Mouse (Mus musculus) CD4-positive, CD25-positive, alpha-beta regulatory T cell, adult 4 months (primary cell): Measurements from ENCODE around the gene Haus7. TPM values are rescaled to one million over a fixed set of nuclear protein-coding genes. Genes with fewer than 3 reads are reported as not detected.
"Not testable (repeated sequence)": the region's sequence is repeated elsewhere in the genome, so short reads cannot be mapped to it uniquely, and the experiment has no call there.

ENCODE experiments used
- ATAC-seq: one replicate; pipeline ENCODE4 v1.8.0; 2017
- polyA plus RNA-seq, 2 experiments: library from polyadenylated mRNA; unstranded; fragments of 100-300 nt; shearing (Covaris generic); gene quantifications; one replicate each; pipeline ENCODE4 v1.2.1; 2017

Gene Haus7
- polyA plus RNA-seq, 2 experiments from 2014 or later: 23.5 to 27.7 TPM

DNA sequence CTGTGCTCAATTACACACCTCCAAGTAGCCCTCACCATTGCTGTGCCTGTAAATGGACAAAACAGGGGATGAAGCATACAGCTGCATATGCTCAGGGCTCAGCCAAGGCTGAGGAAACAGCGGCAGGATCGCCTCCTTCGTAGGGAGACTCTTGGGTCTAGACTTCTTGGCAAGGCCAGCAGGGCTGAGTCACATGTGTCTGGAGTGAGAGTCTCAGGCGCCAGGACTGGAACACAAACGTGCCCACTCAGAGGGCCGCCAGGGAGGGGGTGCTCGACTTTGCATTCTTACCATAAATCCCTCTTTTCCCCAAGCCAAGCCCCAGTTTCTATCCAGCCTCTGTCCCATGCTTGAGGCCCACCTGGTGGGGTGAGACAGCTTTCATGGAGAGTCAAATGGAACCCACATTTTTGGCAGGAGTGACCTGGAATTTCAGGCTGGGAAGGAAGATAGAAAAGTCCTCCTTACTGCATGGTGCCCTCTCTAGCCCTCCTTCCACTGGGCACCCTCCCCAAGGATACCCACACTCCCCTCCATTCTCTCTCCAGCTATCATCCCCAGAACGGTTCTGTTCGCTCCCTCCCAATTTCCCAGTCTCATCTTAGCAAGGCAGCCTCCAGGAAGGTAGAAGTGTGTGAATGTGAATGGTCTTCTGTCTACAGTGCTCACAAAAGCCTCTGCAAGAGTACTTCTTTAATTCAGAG lies 6.8 kb upstream of the Haus7 start:
- ATAC-seq: no peak

DNA sequence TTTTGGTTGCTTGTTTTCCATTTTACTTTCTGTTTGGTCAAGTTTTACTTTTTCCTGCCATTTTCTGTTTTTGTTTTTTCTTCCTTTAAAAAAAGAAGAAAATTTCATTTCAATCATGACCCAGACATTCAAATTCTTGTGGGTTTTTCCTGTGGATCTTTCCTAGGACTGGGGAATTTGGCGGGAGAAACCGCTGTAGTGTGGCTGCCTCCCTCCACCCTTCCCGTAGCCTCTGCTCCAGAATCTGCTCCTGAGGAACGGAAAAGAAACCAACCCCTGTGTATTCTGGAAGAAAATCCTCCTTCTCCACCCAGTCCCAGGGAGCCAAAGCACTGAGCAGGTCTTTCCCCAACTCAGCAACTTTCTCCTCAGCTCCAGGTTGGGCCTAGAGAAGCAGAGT lies 1.9 kb upstream of the Haus7 start:
- no peak for ATAC-seq

DNA sequence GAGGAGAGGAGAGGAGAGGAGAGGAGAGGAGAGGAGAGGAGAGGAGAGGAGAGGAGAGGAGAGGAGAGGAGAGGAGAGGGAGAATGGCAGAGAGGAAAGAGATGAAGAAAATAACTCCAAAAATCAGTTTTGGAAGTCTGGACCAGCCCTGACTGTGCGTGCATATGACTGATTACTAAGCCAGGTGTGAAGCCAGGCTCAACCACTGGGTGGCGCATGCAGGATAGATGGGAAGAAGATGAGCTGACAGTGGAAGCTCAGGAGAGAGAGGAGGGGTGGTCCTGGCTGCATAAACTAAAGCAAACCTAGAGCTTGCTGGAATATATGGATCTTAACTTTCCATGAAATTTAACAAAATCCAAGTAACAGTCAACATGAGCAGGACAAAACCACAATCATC lies 6.9 kb downstream of the Haus7 start:
- ATAC-seq: peak; percentile 54

DNA sequence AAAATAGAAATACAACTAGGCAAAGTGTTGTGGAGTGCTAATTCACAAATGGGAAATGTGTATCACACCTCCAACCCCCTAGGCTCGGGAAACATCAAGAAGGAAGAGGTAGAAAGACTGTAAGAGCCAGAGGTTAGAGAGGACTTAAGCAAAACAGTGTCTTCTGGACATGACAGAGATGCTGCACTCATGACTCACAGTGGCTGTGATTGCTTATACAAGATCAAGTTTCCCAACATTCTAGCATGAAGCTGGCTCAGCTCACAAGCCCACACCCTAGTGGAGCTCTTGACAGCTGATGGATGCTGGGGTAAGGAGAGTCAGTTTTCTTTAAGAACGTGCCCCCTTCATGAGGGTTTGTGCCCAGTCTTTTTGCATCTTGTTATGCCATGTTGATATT lies 17.4 kb downstream of the Haus7 start:
- ATAC-seq: no peak

DNA sequence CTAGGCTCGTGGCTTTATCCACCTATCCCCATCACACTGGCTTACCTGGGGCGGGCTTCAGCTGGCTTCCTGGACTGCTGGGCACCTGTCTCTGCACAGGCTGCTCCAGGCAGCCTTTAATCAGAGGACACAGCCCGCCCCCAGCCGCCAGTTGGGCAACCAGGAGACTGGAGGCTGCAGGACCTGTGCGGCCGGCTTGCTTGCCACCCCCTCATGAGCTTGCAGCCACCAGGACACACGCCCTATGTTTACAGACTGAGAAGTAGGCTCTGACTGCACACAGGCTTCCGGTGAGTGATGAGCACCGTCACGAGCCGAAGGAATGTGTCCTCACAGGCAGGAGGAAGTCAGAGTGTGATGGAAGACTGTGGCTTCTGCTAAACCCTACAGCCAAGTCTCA lies 23.6 kb downstream of the Haus7 start, which contains the start of gene Trex2:
Trex2 (minus strand) TSS at position 93 of the 400 bp plus-strand sequence.
- no peak for ATAC-seq

DNA sequence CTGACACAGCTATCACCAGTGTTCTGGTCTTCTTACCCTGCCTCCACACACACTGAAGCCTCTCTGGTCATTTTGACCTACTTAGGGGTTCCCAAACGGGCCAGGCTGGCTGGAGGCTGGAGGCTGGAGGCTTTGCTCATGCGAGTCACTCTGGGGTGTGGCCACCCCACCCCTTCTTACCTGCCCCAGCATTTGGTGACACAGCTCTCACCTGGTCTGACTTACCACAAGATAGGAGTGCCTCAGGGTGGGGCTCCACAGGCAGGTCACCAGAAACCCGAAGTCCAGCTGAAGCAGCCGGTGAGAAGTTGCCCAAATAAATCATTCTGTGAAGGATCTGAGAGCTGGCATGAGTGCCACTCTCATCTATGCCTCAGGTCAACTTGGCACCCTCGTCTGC lies 26.0 kb downstream of the Haus7 start:
- no peak for ATAC-seq

DNA sequence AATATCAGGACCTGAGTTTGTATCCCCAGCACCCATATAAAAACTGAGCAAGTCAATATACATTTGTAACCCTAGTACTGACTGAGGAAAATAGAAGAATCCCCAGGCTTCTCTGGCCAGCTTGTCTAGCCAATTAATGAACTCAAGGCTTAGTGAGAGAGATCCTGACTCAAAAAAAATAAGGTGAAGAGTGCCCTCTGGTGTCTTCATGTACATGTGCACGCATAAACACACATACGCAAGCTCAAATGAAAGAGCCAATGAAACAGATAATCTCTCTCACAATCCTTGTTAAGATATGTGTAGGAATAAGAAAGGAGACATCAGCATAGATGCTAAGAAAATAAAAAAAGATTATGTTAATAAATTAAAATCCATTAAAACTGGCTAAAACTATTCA lies 28.8 kb downstream of the Haus7 start:
- no peak for ATAC-seq

DNA sequence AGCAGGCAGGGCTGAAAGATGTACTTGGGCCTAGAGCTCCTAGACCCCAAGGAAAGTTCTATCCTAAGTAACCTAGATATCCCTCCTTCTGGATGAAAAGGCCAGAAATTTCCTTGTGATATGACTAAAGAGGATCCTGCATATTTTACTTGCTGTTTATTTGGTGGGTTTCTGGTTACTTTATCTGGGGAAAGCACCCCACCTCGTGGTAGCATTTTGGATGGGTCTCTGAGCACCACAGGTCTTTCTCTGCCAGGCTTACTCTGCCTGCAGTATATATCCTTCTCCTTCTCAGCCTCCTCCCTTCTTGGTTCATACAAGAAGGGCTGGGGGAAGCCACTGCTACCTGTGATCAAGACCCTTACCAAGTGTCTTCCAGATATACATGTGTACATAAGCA lies 46.1 kb downstream of the Haus7 start:
- no peak for ATAC-seq

DNA sequence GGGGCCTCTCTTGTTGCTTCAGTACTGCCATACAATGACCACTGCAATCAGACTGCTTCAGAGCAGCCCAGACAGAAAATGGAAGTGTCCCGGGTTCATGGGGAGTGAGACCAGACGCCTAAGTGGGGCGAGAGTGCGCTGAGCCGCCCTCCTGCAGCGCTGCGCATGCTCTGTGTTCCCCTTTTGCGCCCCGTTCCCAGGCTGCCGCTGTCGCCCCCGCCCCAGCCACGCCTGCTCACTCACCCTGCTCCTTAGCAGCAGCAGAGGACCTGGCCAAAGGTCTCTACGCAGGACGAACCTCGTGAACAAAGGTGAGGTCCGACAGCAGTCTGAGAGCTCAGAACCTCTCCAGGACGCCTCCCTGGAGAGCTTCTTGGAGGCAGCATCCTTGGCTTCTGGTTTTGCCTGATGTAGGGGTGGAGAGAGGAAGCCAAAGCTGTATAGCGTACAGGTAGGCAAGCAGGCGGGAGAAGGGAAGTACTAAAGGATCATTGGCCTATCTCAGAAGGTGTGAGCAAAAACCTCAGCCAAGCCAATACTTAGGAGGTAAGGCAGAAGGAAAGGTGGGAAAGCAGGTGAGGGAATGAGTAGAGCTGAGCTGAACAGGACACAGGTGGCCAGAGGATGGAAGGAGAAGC lies 47.8 kb downstream of the Haus7 start, which contains the start of gene Zfp92:
Zfp92 (plus strand) TSS at position 217 of the 638 bp plus-strand sequence.
- no peak for ATAC-seq

DNA sequence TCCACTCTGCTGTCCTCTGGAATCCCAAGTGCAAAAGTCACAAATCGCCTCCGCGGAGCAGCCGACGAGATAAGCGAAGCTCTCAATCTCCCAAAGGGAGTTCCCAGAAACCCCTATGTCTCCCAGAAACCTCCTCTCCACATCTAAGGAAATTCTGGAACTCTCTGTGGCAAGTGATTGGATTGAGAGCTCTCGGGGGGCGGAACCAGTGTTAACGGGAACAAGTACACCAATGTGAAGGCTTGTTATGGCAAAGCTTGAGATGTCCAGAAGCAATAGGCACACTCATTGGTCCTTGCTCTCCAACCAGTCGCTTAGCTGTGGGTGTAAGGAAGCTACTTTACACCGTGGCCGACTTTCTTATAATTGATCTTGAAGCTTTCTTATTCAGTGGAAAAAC lies 57.2 kb downstream of the Haus7 start:
- ATAC-seq: no peak

DNA sequence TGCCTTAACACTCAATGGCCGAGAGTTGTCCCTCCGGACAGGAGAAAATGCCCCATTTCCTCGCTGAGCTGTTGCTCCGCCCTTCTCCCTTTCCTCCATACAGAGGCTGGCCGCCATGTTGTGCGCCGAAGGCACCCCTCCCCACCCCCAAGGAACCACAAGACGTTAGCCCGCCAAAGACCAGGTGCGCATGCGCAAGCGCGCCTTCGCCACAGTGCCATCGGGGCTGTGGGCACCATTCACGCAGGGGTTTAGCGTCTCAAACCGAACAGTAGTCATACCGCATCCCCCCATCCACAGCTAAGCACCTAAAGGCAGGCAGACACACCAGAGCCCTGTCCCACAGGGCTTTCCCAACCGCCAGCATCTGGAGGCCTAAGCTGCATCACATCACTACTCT lies 57.9 kb downstream of the Haus7 start:
- ATAC-seq: no peak

DNA sequence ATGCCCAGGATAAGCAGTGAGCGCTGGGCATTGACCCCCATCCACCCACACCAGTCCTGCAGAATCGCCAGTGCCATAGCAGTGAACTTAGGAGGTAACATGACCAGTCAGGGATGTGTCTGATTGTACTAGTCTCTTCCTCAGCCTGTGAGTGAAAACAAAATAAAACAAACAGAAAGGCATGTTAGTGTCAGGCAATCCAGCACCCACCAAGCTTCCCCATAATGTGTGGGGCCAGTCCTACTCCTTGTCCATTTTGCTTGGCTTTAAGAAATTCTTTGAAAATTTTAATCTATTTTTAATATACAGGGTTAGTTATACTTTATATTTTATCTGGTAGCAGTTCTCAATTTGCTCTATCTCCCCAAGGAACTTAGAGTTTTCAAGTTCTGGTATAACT lies 60.2 kb downstream of the Haus7 start, which contains the start of gene Gm18336:
Gm18336 (minus strand) TSS at position 101 of the 400 bp plus-strand sequence.
- ATAC-seq: not testable (repeated sequence)

DNA sequence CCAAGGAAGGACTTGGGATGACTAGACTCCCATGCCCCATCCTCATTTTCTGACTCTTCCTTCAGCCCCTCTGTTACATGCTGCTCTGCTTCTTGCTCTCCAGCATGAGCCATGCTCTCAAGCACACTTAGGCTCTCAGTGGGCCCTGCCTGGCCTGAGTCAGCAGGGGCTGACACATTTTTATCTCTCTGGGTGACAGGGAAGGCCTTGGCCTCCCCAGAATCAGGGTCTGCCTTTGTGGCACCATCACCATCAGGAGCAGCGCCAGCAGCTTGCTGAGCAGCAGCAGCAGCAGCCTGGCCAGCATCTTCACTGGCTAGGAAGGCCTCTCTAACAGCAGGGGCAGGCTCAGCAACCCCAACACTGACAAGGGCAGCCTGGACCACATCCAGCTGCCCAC lies 62.4 kb downstream of the Haus7 start:
- no peak for ATAC-seq

DNA sequence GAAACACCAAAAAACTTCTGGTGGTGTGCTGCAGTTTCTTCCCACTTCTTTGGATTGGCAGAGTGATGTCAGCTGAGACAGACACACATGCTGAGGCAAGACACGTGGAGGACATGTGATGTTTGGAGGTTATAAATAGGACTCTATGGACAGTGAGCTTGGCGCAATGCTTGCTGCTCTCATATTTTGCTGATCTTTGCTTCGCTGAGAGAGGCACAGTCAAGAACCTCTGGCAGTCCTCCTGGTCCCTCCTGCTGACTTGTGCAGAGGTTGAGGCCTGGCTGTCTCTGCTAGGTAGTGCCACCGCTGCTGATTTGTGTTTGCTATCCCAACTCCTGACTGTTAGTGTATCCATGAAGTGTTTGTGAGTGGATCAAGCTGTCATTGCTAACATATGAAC lies 67.4 kb downstream of the Haus7 start:
- ATAC-seq: no peak

Other genes with a start within 250 kb of the Haus7 start
- gene Xlr4b, start 244.7 kb downstream of the Haus7 start, polyA plus RNA-seq: 100 to 1,000 TPM; 164 to 182 TPM
- 1 to 10 TPM in 1 of 2 experiments, under 1 TPM in 1; 0.47 to 1.6 TPM for gene F8a, start 230.8 kb downstream of the Haus7 start, polyA plus RNA-seq
- 100 to 1,000 TPM; 102 to 135 TPM for gene Xlr4c, start 215.9 kb downstream of the Haus7 start, polyA plus RNA-seq
- gene Xlr3c, start 193.7 kb downstream of the Haus7 start, polyA plus RNA-seq: not detected
- gene Xlr5a, start 166.1 kb downstream of the Haus7 start, polyA plus RNA-seq: not detected
- under 1 TPM in 1 of 2 experiments, not detected in 1; 0.26 TPM for gene Xlr5c, start 166.1 kb downstream of the Haus7 start, polyA plus RNA-seq
- not detected for gene Gm45015, start 122.2 kb downstream of the Haus7 start, polyA plus RNA-seq
- gene Zfp275, start 116.4 kb downstream of the Haus7 start, polyA plus RNA-seq: 10 to 100 TPM; 11.1 to 11.4 TPM
- gene Gm18336, start 60.3 kb downstream of the Haus7 start, polyA plus RNA-seq: not detected
- under 1 TPM in 1 of 2 experiments, not detected in 1; 0.27 TPM for gene Zfp92, start 47.9 kb downstream of the Haus7 start, polyA plus RNA-seq
- not detected for gene Trex2, start 23.7 kb downstream of the Haus7 start, polyA plus RNA-seq
- gene Bgn, start 24.6 kb upstream of the Haus7 start, polyA plus RNA-seq: not detected
- not detected for gene Atp2b3, start 44.0 kb upstream of the Haus7 start, polyA plus RNA-seq
- under 1 TPM in 1 of 2 experiments, not detected in 1; 0.31 TPM for gene Dusp9, start 180.4 kb upstream of the Haus7 start, polyA plus RNA-seq
- 1 to 10 TPM; 2.6 to 2.7 TPM for gene Pnck, start 201.1 kb upstream of the Haus7 start, polyA plus RNA-seq
- under 1 TPM; 0.63 TPM for gene Slc6a8, start 214.1 kb upstream of the Haus7 start, polyA plus RNA-seq